Mouse (Mus musculus): ENCODE results near the gene I0C0044D17Rik. TPM values are rescaled to one million over a fixed set of nuclear protein-coding genes. Genes with fewer than 3 reads are reported as not detected.

Gene I0C0044D17Rik
- polyA plus RNA-seq, 1 experiment: not detected

GRCm38 (mm10) chr4:98805291-98806048 is 18.2 kb downstream of the I0C0044D17Rik start:
- WGBS: 54% methylated on average over 12 of the region's 12 CpGs
- peaks cover 2% of the 10 kb centered on the region for H3K4me1 ChIP-seq (ENCODE audit: control insufficient read depth, insufficient read depth, low read length)
- no peak overlapping the region for H3K4me3 ChIP-seq (replicated peaks; ENCODE audit: extremely low read depth, low read depth, low read length)
- no peak for TF ChIP-seq CTCF (IDR thresholded peaks at IDR 0.05; ENCODE audit: insufficient read depth, low read length)
- no peak for TF ChIP-seq POLR2A (IDR thresholded peaks at IDR 0.05; ENCODE audit: borderline replicate concordance, extremely low read depth, low read depth, low read length)
- no peak for DNase-seq

GRCm38 (mm10) chr4:98804476-98805134 is 19.0 kb downstream of the I0C0044D17Rik start:
- H3K4me1 ChIP-seq (ENCODE audit: control insufficient read depth, insufficient read depth, low read length): peaks cover 2% of the 10 kb centered on the region
- WGBS: 82% methylated on average over 7 of the region's 7 CpGs
- no peak overlapping the region for H3K4me3 ChIP-seq (replicated peaks; ENCODE audit: extremely low read depth, low read depth, low read length)
- DNase-seq: no peak
- TF ChIP-seq CTCF (IDR thresholded peaks at IDR 0.05; ENCODE audit: insufficient read depth, low read length) (no peak), POLR2A (IDR thresholded peaks at IDR 0.05; ENCODE audit: borderline replicate concordance, extremely low read depth, low read depth, low read length) (no peak)

GRCm38 (mm10) chr4:98801775-98802174 is 21.9 kb downstream of the I0C0044D17Rik start:
- TF ChIP-seq CTCF (IDR thresholded peaks at IDR 0.05; ENCODE audit: insufficient read depth, low read length) (no peak), POLR2A (IDR thresholded peaks at IDR 0.05; ENCODE audit: borderline replicate concordance, extremely low read depth, low read depth, low read length) (no peak)
- Histone ChIP-seq H3K4me1 (ENCODE audit: control insufficient read depth, insufficient read depth, low read length) (peaks cover 4% of the 10 kb centered on the region), H3K4me3 (replicated peaks; ENCODE audit: extremely low read depth, low read depth, low read length) (no peak overlapping the region)
- DNase-seq: no peak
- WGBS: 62% methylated on average over 11 of the region's 11 CpGs

GRCm38 (mm10) chr4:98800824-98801223 is 22.8 kb downstream of the I0C0044D17Rik start:
- TF ChIP-seq POLR2A (IDR thresholded peaks at IDR 0.05; ENCODE audit: borderline replicate concordance, extremely low read depth, low read depth, low read length) (no peak), CTCF (IDR thresholded peaks at IDR 0.05; ENCODE audit: insufficient read depth, low read length) (no peak)
- DNase-seq: no peak
- Histone ChIP-seq H3K4me1 (ENCODE audit: control insufficient read depth, insufficient read depth, low read length) (peaks cover 5% of the 10 kb centered on the region), H3K4me3 (replicated peaks; ENCODE audit: extremely low read depth, low read depth, low read length) (no peak overlapping the region)
- 55% methylated on average over 8 of the region's 8 CpGs for WGBS

GRCm38 (mm10) chr4:98796591-98797341 is 26.9 kb downstream of the I0C0044D17Rik start:
- no peak overlapping the region for H3K4me3 ChIP-seq (replicated peaks; ENCODE audit: extremely low read depth, low read depth, low read length)
- H3K4me1 ChIP-seq (ENCODE audit: control insufficient read depth, insufficient read depth, low read length): peaks cover 9% of the 10 kb centered on the region
- WGBS: 51% methylated on average over 11 of the region's 11 CpGs
- no peak for DNase-seq
- no peak for TF ChIP-seq POLR2A (IDR thresholded peaks at IDR 0.05; ENCODE audit: borderline replicate concordance, extremely low read depth, low read depth, low read length)
- TF ChIP-seq CTCF (IDR thresholded peaks at IDR 0.05; ENCODE audit: insufficient read depth, low read length): no peak

GRCm38 (mm10) chr4:98795241-98795640 is 28.4 kb downstream of the I0C0044D17Rik start:
- Histone ChIP-seq H3K4me3 (replicated peaks; ENCODE audit: extremely low read depth, low read depth, low read length) (no peak overlapping the region), H3K4me1 (ENCODE audit: control insufficient read depth, insufficient read depth, low read length) (peaks cover 10% of the 10 kb centered on the region)
- DNase-seq: no peak
- TF ChIP-seq CTCF (IDR thresholded peaks at IDR 0.05; ENCODE audit: insufficient read depth, low read length): no peak
- TF ChIP-seq POLR2A (IDR thresholded peaks at IDR 0.05; ENCODE audit: borderline replicate concordance, extremely low read depth, low read depth, low read length): no peak
- 39% methylated on average over 2 of the region's 2 CpGs for WGBS

- DNase-seq: no peak
- TF ChIP-seq CTCF (IDR thresholded peaks at IDR 0.05; ENCODE audit: insufficient read depth, low read length): no peak
- TF ChIP-seq POLR2A (IDR thresholded peaks at IDR 0.05; ENCODE audit: borderline replicate concordance, extremely low read depth, low read depth, low read length): no peak
- 94% methylated on average over 9 of the region's 9 CpGs for WGBS
- Histone ChIP-seq H3K4me1 (ENCODE audit: control insufficient read depth, insufficient read depth, low read length) (peaks cover 13% of the 10 kb centered on the region), H3K4me3 (replicated peaks; ENCODE audit: extremely low read depth, low read depth, low read length) (no peak overlapping the region)
Measured at GRCm38 (mm10) chr4:98793486-98793885, 30.2 kb downstream of the I0C0044D17Rik start.

- TF ChIP-seq CTCF (IDR thresholded peaks at IDR 0.05; ENCODE audit: insufficient read depth, low read length) (no peak), POLR2A (IDR thresholded peaks at IDR 0.05; ENCODE audit: borderline replicate concordance, extremely low read depth, low read depth, low read length) (no peak)
- Histone ChIP-seq H3K4me3 (replicated peaks; ENCODE audit: extremely low read depth, low read depth, low read length) (no peak overlapping the region), H3K4me1 (ENCODE audit: control insufficient read depth, insufficient read depth, low read length) (peaks cover 10% of the 10 kb centered on the region; the same call in 1 of the 2 replicates)
- WGBS: 72% methylated on average over 1 of the region's 1 CpGs
- no peak for DNase-seq
Measured at GRCm38 (mm10) chr4:98790721-98791120, 32.9 kb downstream of the I0C0044D17Rik start.

GRCm38 (mm10) chr4:98789861-98790311 is 33.8 kb downstream of the I0C0044D17Rik start:
- peaks cover 6% of the 10 kb centered on the region; the same call in 1 of the 2 replicates for H3K4me1 ChIP-seq (ENCODE audit: control insufficient read depth, insufficient read depth, low read length)
- no peak for DNase-seq
- H3K4me3 ChIP-seq (replicated peaks; ENCODE audit: extremely low read depth, low read depth, low read length): peak overlapping the region; percentile 27
- TF ChIP-seq POLR2A (IDR thresholded peaks at IDR 0.05; ENCODE audit: borderline replicate concordance, extremely low read depth, low read depth, low read length) (no peak), CTCF (IDR thresholded peaks at IDR 0.05; ENCODE audit: insufficient read depth, low read length) (no peak)
- 4% methylated on average over 10 of the region's 10 CpGs for WGBS

All from lung, adult 2 months (tissue).